Mouse (Mus musculus): ENCODE results near the gene Zfp369. TPM values are rescaled to one million over a fixed set of nuclear protein-coding genes. Genes with fewer than 3 reads are reported as not detected.

Gene Zfp369
- 11.7 and 12.8 TPM in 2 replicates for polyA plus RNA-seq (2021; fragmentation: Nextera tagmentation)
- long read RNA-seq, experiment 1, transcript Zfp369-205 (1 exons, 1,815 nt) = major isoform, 10 of 11 reads
- long read RNA-seq, experiment 1, partial matches to known transcripts = 1 of 11 reads
- long read RNA-seq, experiment 1, other reads (novel, unspliced or antisense) = 0 of 11 reads
- long read RNA-seq, experiment 2, transcript Zfp369-205 (1 exons, 1,815 nt) = major isoform, 6 of 8 reads
- long read RNA-seq, experiment 2, partial matches to known transcripts = 0 of 8 reads
- long read RNA-seq, experiment 2, other reads (novel, unspliced or antisense) = 2 of 8 reads

GRCm38 (mm10) chr13:65278383-65279341, at the start of gene Zfp369:
Gene Zfp369, plus strand, starts transcription at chr13:65278814.

GRCm38 (mm10) chr13:65259239-65259638, 19.4 kb upstream of the Zfp369 start, which contains the start of gene Gm10775:
Gene Gm10775, plus strand, starts transcription at chr13:65259539.

Other genes with a start within 250 kb of the Zfp369 start
- gene Spata31d1c, start 245.8 kb upstream of the Zfp369 start, polyA plus RNA-seq (2021; fragmentation: Nextera tagmentation) = not detected in 2 replicates
- gene Prss47, start 226.1 kb upstream of the Zfp369 start, polyA plus RNA-seq (2021; fragmentation: Nextera tagmentation) = not detected in 2 replicates
- 38.7 and 41.2 TPM in 2 replicates for gene Mfsd14b, start 165.8 kb upstream of the Zfp369 start, polyA plus RNA-seq (2021; fragmentation: Nextera tagmentation)
- gene Olfr465-ps1, start 140.7 kb upstream of the Zfp369 start, polyA plus RNA-seq (2021; fragmentation: Nextera tagmentation) = not detected in 2 replicates
- not detected in 2 replicates for gene Olfr466, start 128.6 kb upstream of the Zfp369 start, polyA plus RNA-seq (2021; fragmentation: Nextera tagmentation)
- not detected in 2 replicates for gene Nlrp4f, start 72.8 kb upstream of the Zfp369 start, polyA plus RNA-seq (2021; fragmentation: Nextera tagmentation)
- 0.19 TPM in 1 of 2 replicates, not detected in the other for gene Gm10775, start 19.3 kb upstream of the Zfp369 start, polyA plus RNA-seq (2021; fragmentation: Nextera tagmentation)
- gene Gm10139, start 233.9 kb downstream of the Zfp369 start, polyA plus RNA-seq (2021; fragmentation: Nextera tagmentation) = not detected in 2 replicates